Comparison of ENCODE assay signal across 1 mouse cellular context in the genomic region with DNA sequence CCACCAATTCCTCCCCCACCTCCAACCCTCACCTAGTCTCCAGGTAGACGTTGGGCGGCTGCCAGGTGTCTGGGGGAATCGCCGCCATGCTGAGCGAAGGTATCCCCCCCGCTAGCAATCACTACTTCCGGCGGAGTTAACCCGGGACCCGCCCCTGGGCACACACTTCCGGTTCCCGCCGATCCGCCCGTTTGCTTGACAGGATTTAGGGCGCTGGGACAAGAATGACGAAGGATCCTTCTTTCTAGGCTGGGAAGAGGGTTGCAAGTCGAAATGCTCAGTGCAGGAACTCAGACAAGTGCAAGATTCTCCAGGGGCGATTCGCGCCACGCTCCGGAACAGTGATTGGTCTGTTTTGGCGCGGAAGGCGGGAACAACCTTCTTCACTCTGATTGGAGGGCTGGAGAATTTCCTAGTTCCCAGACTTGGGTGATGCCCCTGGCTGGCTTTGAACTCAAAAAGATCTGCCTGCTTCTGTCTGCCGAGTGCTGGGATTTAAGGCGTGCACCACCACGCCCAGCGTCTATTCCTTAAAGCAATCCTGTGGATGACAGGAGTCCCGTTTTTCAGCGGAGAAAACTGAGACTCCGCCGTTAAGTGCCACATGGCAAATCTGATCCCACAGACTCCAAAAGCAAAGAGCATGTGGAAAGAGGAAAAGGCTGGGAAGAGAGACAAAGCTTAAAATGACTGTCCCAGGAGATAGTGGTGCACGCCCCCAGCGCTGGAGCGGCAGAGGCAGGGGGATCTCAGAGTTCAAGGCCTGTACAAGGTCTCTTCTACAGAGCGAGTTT.
TF ChIP-seq lines count a peak whose summit lies in the region.

A gene (minus strand): TSS at position 347 of the 794 bp plus-strand sequence.

TF ChIP-seq in CH12.LX, 34 proteins besides CTCF, POLR2A, EP300 and RAD21 (continued from another document):
- TF ChIP-seq CHD2 (IDR thresholded peaks at IDR 0.05; ENCODE audit: low read length) (0 out of 2 replicates have a peak, but pooled peaks have one; percentile 2), USF1 (IDR thresholded peaks at IDR 0.05; ENCODE audit: low read depth, low read length) (no peak), MYC (IDR thresholded peaks at IDR 0.05; ENCODE audit: low read depth, low read length) (peak; percentile 88; the same call in 1 of the 2 replicates), KAT2A (IDR thresholded peaks at IDR 0.05; ENCODE audit: insufficient replicate concordance, low read length) (0 out of 2 replicates have a peak, but pooled peaks have one; percentile 58), ETS1 (conservative IDR thresholded peaks at IDR 0.05; ENCODE audit: low read depth, low read length) (no peak), USF2 (conservative IDR thresholded peaks at IDR 0.05; ENCODE audit: low read depth, low read length) (no peak), POLR2AphosphoS2 (IDR thresholded peaks at IDR 0.05; ENCODE audit: low read depth, low read length) (peak; percentile 46; the same call in 1 of the 2 replicates), TCF12 (IDR thresholded peaks at IDR 0.05; ENCODE audit: low read depth, low read length) (peak; percentile 79), IRF4 (IDR thresholded peaks at IDR 0.05; ENCODE audit: low read depth, low read length) (0 out of 2 replicates have a peak, but pooled peaks have one; percentile 18), E2F4 (IDR thresholded peaks at IDR 0.05; ENCODE audit: insufficient replicate concordance, low read depth, low read length) (peak; percentile 99), MAFK (IDR thresholded peaks at IDR 0.05; ENCODE audit: insufficient replicate concordance, low read length) (no peak)
